Mouse (Mus musculus) C2C12 (cell line): ENCODE data around the gene Tapbpl.

Experiments used
- CTCF ChIP-seq: IDR thresholded peaks from one replicate; pipeline ENCODE4 v1.5.1; 2011; ENCODE audit not compliant: control insufficient read depth, insufficient read depth, insufficient read length
- MYOG ChIP-seq: IDR thresholded peaks from one replicate; pipeline ENCODE4 v1.6.1; 2011; ENCODE audit not compliant: control insufficient read depth, insufficient read length; ENCODE audit errors: extremely low read depth

GRCm38 (mm10) chr6:125240617-125241016, 9.0 kb upstream of the Tapbpl start:
- TF ChIP-seq MYOG (no peak), CTCF (no peak)
